Mouse (Mus musculus): ENCODE measurements around the gene Slit1. TPM values are rescaled to one million over a fixed set of nuclear protein-coding genes. Genes with fewer than 3 reads are reported as not detected.
A peak's percentile ranks its signal among the peaks of the same experiment; 100 is the strongest.

The Slit1 gene
- polyA plus RNA-seq, 1 experiment, result 0.13 TPM

DNA sequence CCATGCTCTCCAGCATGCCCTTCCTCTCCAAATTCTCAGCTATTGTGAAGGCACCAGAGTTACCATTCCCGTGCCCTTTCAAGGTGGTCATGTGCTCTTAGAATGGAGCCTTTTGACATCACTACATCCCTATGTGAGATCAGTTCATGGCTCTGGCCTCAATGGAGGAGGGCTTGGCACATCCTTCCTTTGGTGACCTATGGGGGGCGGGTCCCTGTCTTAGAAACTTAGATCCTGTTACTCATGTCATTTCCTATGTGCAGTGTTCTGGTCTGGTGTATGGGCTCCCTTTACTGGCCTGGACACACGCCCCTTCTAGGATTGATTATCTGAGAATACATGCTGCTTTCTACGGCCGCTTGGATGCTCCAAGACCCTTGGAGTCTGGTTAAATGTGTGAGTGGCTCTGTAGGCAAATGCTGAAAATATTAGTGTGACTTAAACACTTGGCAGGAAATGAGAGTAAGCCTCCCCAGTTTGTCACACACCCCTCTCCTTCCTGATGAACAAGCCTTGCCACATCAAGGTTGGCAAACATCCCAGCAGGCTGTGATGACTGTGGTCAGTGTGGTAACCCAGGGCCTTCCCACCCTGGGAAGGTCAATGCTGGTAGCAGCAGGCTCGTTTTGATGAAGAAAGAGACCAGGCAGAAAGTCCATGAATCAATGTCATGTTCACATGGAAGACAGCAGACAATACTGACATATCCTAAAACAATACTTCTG is 146.1 kb downstream of the Slit1 start:
- 35% methylated on average over 6 of the region's 6 CpGs for WGBS
- TF ChIP-seq POLR2A (IDR thresholded peaks at IDR 0.05; ENCODE audit: borderline replicate concordance, extremely low read depth, low read depth, low read length), result no peak
- no peak for TF ChIP-seq CTCF (IDR thresholded peaks at IDR 0.05; ENCODE audit: insufficient read depth, low read length)
- Histone ChIP-seq H3K4me3 (replicated peaks; ENCODE audit: extremely low read depth, low read depth, low read length) (no peak overlapping the region), H3K4me1 (ENCODE audit: control insufficient read depth, insufficient read depth, low read length) (peaks cover 7% of the 10 kb centered on the region; the same call in 1 of the 2 replicates)
- DNase-seq, result peak; percentile 43

GRCm38 (mm10) chr19:41591808-41592207 is 151.7 kb downstream of the Slit1 start:
- WGBS, result 72% methylated on average over 12 of the region's 12 CpGs
- DNase-seq, result no peak
- TF ChIP-seq POLR2A (IDR thresholded peaks at IDR 0.05; ENCODE audit: borderline replicate concordance, extremely low read depth, low read depth, low read length) (no peak), CTCF (IDR thresholded peaks at IDR 0.05; ENCODE audit: insufficient read depth, low read length) (no peak)
- no peaks in the 10 kb centered on the region for H3K4me1 ChIP-seq (ENCODE audit: control insufficient read depth, insufficient read depth, low read length)
- no peak overlapping the region for H3K4me3 ChIP-seq (replicated peaks; ENCODE audit: extremely low read depth, low read depth, low read length)

DNA sequence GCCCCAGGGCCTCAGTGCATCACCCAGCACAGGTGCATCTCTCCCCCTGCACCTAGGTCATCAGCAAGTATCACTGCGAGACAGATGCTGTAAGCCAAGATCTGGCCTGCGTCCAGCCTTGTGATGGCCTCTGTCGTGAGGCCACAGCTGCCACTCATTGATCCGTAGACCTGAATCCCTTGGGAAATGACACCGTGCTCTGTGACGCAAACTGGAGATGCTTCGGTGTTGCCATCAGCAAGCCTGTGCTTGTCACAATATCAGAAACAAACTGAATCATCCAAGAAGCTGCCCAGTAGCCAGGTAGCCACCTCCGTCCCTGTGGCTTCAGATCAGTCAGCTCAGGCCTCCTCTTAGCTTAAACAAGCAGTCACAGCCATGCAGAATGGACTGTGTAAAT is 153.8 kb downstream of the Slit1 start:
- WGBS, result 86% methylated on average over 8 of the region's 8 CpGs
- Histone ChIP-seq H3K4me3 (replicated peaks; ENCODE audit: extremely low read depth, low read depth, low read length) (no peak overlapping the region), H3K4me1 (ENCODE audit: control insufficient read depth, insufficient read depth, low read length) (no peaks in the 10 kb centered on the region)
- TF ChIP-seq CTCF (IDR thresholded peaks at IDR 0.05; ENCODE audit: insufficient read depth, low read length), result no peak
- TF ChIP-seq POLR2A (IDR thresholded peaks at IDR 0.05; ENCODE audit: borderline replicate concordance, extremely low read depth, low read depth, low read length), result no peak
- DNase-seq, result no peak

- TF ChIP-seq CTCF (IDR thresholded peaks at IDR 0.05; ENCODE audit: insufficient read depth, low read length), result no peak
- no peak for TF ChIP-seq POLR2A (IDR thresholded peaks at IDR 0.05; ENCODE audit: borderline replicate concordance, extremely low read depth, low read depth, low read length)
- 84% methylated on average over 7 of the region's 7 CpGs for WGBS
- no peak for DNase-seq
- H3K4me3 ChIP-seq (replicated peaks; ENCODE audit: extremely low read depth, low read depth, low read length), result no peak overlapping the region
- H3K4me1 ChIP-seq (ENCODE audit: control insufficient read depth, insufficient read depth, low read length), result no peaks in the 10 kb centered on the region
These were observed 154.4 kb downstream of the Slit1 start for GRCm38 (mm10) chr19:41589026-41589425.

DNA sequence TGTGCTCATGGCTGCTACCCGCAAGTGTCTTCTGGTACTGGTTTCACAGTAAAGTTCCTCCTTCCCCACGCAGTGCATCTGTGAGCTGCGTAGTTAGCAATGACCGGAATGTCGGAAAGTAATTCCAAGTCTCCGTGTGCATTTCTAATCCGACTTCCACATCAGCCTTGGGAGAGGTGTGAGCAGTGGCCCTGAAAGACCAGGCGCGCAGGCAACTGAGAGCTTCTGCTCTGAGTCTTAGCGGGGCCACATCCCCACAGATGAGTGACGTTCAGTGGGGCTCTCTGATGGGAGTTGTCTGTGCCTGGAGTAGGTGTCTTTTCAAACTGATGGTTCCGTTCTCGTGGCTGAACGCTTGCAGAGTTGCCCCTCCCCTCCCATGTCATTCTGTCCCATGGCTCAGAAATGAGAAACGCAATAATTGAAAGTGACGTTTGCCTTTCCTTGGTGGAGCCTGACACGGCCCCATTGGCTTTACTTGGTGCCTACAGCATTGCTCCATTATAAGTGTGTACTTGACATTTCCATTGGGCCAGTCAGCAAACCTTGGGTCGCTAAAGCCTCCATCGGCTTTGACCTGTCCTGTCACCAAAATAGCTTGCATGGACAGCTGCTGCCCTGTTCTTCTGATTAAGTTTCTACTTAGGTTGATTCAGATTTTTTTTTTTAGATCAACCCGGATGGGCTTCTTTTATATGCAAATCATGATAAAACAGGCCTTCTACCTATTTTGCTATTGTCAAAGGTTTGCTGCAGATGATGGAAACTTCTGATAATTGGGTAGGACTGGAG is 155.8 kb downstream of the Slit1 start:
- Histone ChIP-seq H3K4me3 (replicated peaks; ENCODE audit: extremely low read depth, low read depth, low read length) (no peak overlapping the region), H3K4me1 (ENCODE audit: control insufficient read depth, insufficient read depth, low read length) (no peaks in the 10 kb centered on the region)
- no peak for DNase-seq
- TF ChIP-seq POLR2A (IDR thresholded peaks at IDR 0.05; ENCODE audit: borderline replicate concordance, extremely low read depth, low read depth, low read length) (no peak), CTCF (IDR thresholded peaks at IDR 0.05; ENCODE audit: insufficient read depth, low read length) (no peak)
- 90% methylated on average over 20 of the region's 20 CpGs for WGBS

- H3K4me1 ChIP-seq (ENCODE audit: control insufficient read depth, insufficient read depth, low read length), result no peaks in the 10 kb centered on the region
- H3K4me3 ChIP-seq (replicated peaks; ENCODE audit: extremely low read depth, low read depth, low read length), result no peak overlapping the region
- TF ChIP-seq POLR2A (IDR thresholded peaks at IDR 0.05; ENCODE audit: borderline replicate concordance, extremely low read depth, low read depth, low read length) (no peak), CTCF (IDR thresholded peaks at IDR 0.05; ENCODE audit: insufficient read depth, low read length) (no peak)
- no peak for DNase-seq
- WGBS, result 85% methylated on average over 10 of the region's 10 CpGs
These were observed 156.7 kb downstream of the Slit1 start for GRCm38 (mm10) chr19:41586752-41587151.

DNA sequence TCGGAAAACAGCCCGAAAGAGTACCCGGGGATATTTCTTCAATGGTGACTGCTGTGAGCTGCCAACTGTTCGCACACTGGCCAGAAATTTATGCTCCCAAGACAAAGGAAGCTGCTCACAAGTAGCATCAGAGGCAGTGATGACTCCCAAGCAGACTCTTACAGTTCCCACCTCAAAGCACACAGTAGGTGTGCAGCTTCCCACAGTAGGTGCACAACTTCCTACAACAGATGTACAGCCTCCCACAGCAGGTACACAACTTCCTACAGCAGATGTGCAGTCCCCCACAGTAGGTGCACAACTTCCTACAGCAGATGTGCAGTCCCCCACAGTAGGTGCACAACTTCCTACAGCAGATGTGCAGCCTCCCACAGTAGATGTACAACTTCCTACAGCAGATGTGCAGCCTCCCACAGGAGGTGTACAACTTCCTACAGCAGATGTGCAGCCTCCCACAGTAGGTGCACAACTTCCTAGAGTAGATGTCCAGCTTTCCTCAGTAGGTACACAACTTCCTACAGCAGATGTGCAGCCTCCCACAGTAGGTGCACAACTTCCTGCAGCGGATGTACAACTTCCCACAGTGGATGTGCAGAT is 160.4 kb downstream of the Slit1 start:
- TF ChIP-seq CTCF (IDR thresholded peaks at IDR 0.05; ENCODE audit: insufficient read depth, low read length) (no peak), POLR2A (IDR thresholded peaks at IDR 0.05; ENCODE audit: borderline replicate concordance, extremely low read depth, low read depth, low read length) (no peak)
- H3K4me3 ChIP-seq (replicated peaks; ENCODE audit: extremely low read depth, low read depth, low read length), result no peak overlapping the region
- DNase-seq, result no peak
- 95% methylated on average over 5 of the region's 5 CpGs for WGBS
- no peaks in the 10 kb centered on the region for H3K4me1 ChIP-seq (ENCODE audit: control insufficient read depth, insufficient read depth, low read length)

GRCm38 (mm10) chr19:41581706-41582420 is 161.6 kb downstream of the Slit1 start, which contains the start of gene Gm340:
TSS of gene Gm340 (plus strand) at chr19:41582370.
- H3K4me1 ChIP-seq (ENCODE audit: control insufficient read depth, insufficient read depth, low read length), result no peaks in the 10 kb centered on the region
- no peak for DNase-seq
- TF ChIP-seq POLR2A (IDR thresholded peaks at IDR 0.05; ENCODE audit: borderline replicate concordance, extremely low read depth, low read depth, low read length), result no peak
- no peak for TF ChIP-seq CTCF (IDR thresholded peaks at IDR 0.05; ENCODE audit: insufficient read depth, low read length)
- H3K4me3 ChIP-seq (replicated peaks; ENCODE audit: extremely low read depth, low read depth, low read length), result no peak within 1 kb of the TSS
- 91% methylated on average over 23 of the region's 23 CpGs for WGBS

DNA sequence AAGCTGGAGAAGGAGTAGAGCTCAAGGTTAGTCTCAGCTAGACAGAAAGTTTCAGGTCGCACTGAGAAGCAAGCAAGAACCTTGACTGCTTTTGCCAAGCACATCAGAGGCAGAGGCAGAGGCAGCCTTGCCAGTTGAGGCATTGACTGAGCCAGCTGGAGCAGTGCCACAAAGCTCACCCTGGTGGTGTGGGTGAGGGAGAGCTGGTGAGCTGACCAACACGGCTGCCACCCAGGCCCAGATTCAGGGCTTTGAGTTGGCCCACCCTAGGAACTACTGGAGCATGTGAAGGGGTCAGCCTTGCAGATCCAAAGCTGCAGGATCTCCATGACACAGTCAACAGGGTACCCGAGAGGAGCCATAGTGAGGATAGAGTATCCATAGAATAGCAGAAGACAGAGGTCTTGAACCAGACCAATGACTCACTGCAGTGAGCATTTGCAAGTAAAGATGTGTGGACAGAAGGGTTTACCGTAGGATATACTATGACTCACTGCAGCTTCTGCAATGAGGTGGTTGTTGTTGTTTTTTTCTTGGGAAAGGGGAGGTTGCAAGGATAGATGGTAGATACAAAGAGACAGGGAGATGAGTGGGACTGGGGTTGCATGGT is 164.0 kb downstream of the Slit1 start:
- Histone ChIP-seq H3K4me3 (replicated peaks; ENCODE audit: extremely low read depth, low read depth, low read length) (no peak overlapping the region), H3K4me1 (ENCODE audit: control insufficient read depth, insufficient read depth, low read length) (no peaks in the 10 kb centered on the region)
- TF ChIP-seq POLR2A (IDR thresholded peaks at IDR 0.05; ENCODE audit: borderline replicate concordance, extremely low read depth, low read depth, low read length) (no peak), CTCF (IDR thresholded peaks at IDR 0.05; ENCODE audit: insufficient read depth, low read length) (no peak)
- 75% methylated on average over 4 of the region's 4 CpGs for WGBS
- DNase-seq, result no peak
